Mouse (Mus musculus): ENCODE results near the gene Hapln1. TPM values are rescaled to one million over a fixed set of nuclear protein-coding genes. Genes with fewer than 3 reads are reported as not detected.

Hapln1 gene
- total RNA-seq, 1 experiment: 0.58 TPM

GRCm38 (mm10) chr13:89637012-89637411 lies 97.4 kb downstream of the Hapln1 start:
- TF ChIP-seq MAFK (IDR thresholded peaks at IDR 0.05; ENCODE audit: insufficient read depth, low read depth, low read length): no peak
- TF ChIP-seq ZNF384 (IDR thresholded peaks at IDR 0.05; ENCODE audit: low read depth, low read length): no peak
- no peak for TF ChIP-seq ZC3H11A (IDR thresholded peaks at IDR 0.05; ENCODE audit: borderline replicate concordance, low read depth, low read length)
- no peak for TF ChIP-seq CHD2 (IDR thresholded peaks at IDR 0.05; ENCODE audit: low read depth, low read length)
- no peak for TF ChIP-seq HCFC1 (IDR thresholded peaks at IDR 0.05; ENCODE audit: borderline replicate concordance, insufficient read depth, low read length)
- DNase-seq (ENCODE audit: low read depth, low spot score): no peak
- Histone ChIP-seq H3K27ac (ENCODE audit: insufficient read depth, low read depth, low read length, poor library complexity, severe bottlenecking) (no peak overlapping the region), H3K4me3 (ENCODE audit: insufficient read depth in 1 of 2, low read depth in 1 of 2, low read length in 2 of 2, poor library complexity in 1 of 2, severe bottlenecking in 1 of 2) (no peak overlapping the region), H3K9ac (ENCODE audit: insufficient read depth, low read depth, low read length, poor library complexity, severe bottlenecking) (no peak overlapping the region), H3K9me3 (ENCODE audit: control insufficient read depth, insufficient read depth, low read depth, low read length) (no peaks in the 10 kb centered on the region), H3K4me1 (ENCODE audit: control insufficient read depth in 2 of 2, insufficient read depth in 2 of 2, low read length in 2 of 2, poor library complexity in 1 of 2) (no peaks in the 10 kb centered on the region), H3K36me3 (ENCODE audit: control insufficient read depth, insufficient read depth, low read length, poor library complexity, severe bottlenecking) (no peaks in the 10 kb centered on the region)
- in situ Hi-C loops (cut with MboI; ENCODE audit: low sequenced_read_pairs in 2 of 2, unreplicated experiment in 2 of 2): no loop called here

GRCm38 (mm10) chr13:89645589-89645988 lies 106.0 kb downstream of the Hapln1 start:
- no peak overlapping the region for H3K9ac ChIP-seq (ENCODE audit: insufficient read depth, low read depth, low read length, poor library complexity, severe bottlenecking)
- DNase-seq (ENCODE audit: low read depth, low spot score): no peak
- no peaks in the 10 kb centered on the region for H3K36me3 ChIP-seq (ENCODE audit: control insufficient read depth, insufficient read depth, low read length, poor library complexity, severe bottlenecking)
- in situ Hi-C loops (cut with MboI; ENCODE audit: low sequenced_read_pairs in 2 of 2, unreplicated experiment in 2 of 2): no loop called here
- no peak for TF ChIP-seq ZNF384 (IDR thresholded peaks at IDR 0.05; ENCODE audit: low read depth, low read length)
- no peak for TF ChIP-seq CHD2 (IDR thresholded peaks at IDR 0.05; ENCODE audit: low read depth, low read length)
- TF ChIP-seq HCFC1 (IDR thresholded peaks at IDR 0.05; ENCODE audit: borderline replicate concordance, insufficient read depth, low read length): no peak
- TF ChIP-seq ZC3H11A (IDR thresholded peaks at IDR 0.05; ENCODE audit: borderline replicate concordance, low read depth, low read length): no peak
- TF ChIP-seq MAFK (IDR thresholded peaks at IDR 0.05; ENCODE audit: insufficient read depth, low read depth, low read length): no peak
- H3K27ac ChIP-seq (ENCODE audit: insufficient read depth, low read depth, low read length, poor library complexity, severe bottlenecking): no peak overlapping the region
- no peaks in the 10 kb centered on the region for H3K9me3 ChIP-seq (ENCODE audit: control insufficient read depth, insufficient read depth, low read depth, low read length)
- no peak overlapping the region for H3K4me3 ChIP-seq (ENCODE audit: insufficient read depth in 1 of 2, low read depth in 1 of 2, low read length in 2 of 2, poor library complexity in 1 of 2, severe bottlenecking in 1 of 2)
- H3K4me1 ChIP-seq (ENCODE audit: control insufficient read depth in 2 of 2, insufficient read depth in 2 of 2, low read length in 2 of 2, poor library complexity in 1 of 2): no peaks in the 10 kb centered on the region

GRCm38 (mm10) chr13:89652773-89653172 lies 113.2 kb downstream of the Hapln1 start:
- Histone ChIP-seq H3K9ac (ENCODE audit: insufficient read depth, low read depth, low read length, poor library complexity, severe bottlenecking) (no peak overlapping the region), H3K4me1 (ENCODE audit: control insufficient read depth in 2 of 2, insufficient read depth in 2 of 2, low read length in 2 of 2, poor library complexity in 1 of 2) (no peaks in the 10 kb centered on the region), H3K27ac (ENCODE audit: insufficient read depth, low read depth, low read length, poor library complexity, severe bottlenecking) (no peak overlapping the region), H3K36me3 (ENCODE audit: control insufficient read depth, insufficient read depth, low read length, poor library complexity, severe bottlenecking) (no peaks in the 10 kb centered on the region), H3K9me3 (ENCODE audit: control insufficient read depth, insufficient read depth, low read depth, low read length) (no peaks in the 10 kb centered on the region), H3K4me3 (ENCODE audit: insufficient read depth in 1 of 2, low read depth in 1 of 2, low read length in 2 of 2, poor library complexity in 1 of 2, severe bottlenecking in 1 of 2) (no peak overlapping the region)
- no peak for DNase-seq (ENCODE audit: low read depth, low spot score)
- TF ChIP-seq ZC3H11A (IDR thresholded peaks at IDR 0.05; ENCODE audit: borderline replicate concordance, low read depth, low read length) (no peak), ZNF384 (IDR thresholded peaks at IDR 0.05; ENCODE audit: low read depth, low read length) (no peak), MAFK (IDR thresholded peaks at IDR 0.05; ENCODE audit: insufficient read depth, low read depth, low read length) (no peak), CHD2 (IDR thresholded peaks at IDR 0.05; ENCODE audit: low read depth, low read length) (no peak), HCFC1 (IDR thresholded peaks at IDR 0.05; ENCODE audit: borderline replicate concordance, insufficient read depth, low read length) (no peak)
- in situ Hi-C loops (cut with MboI; ENCODE audit: low sequenced_read_pairs in 2 of 2, unreplicated experiment in 2 of 2): no loop called here

GRCm38 (mm10) chr13:89653279-89653678 lies 113.7 kb downstream of the Hapln1 start:
- Histone ChIP-seq H3K4me3 (ENCODE audit: insufficient read depth in 1 of 2, low read depth in 1 of 2, low read length in 2 of 2, poor library complexity in 1 of 2, severe bottlenecking in 1 of 2) (no peak overlapping the region), H3K27ac (ENCODE audit: insufficient read depth, low read depth, low read length, poor library complexity, severe bottlenecking) (no peak overlapping the region), H3K36me3 (ENCODE audit: control insufficient read depth, insufficient read depth, low read length, poor library complexity, severe bottlenecking) (no peaks in the 10 kb centered on the region), H3K9me3 (ENCODE audit: control insufficient read depth, insufficient read depth, low read depth, low read length) (no peaks in the 10 kb centered on the region), H3K4me1 (ENCODE audit: control insufficient read depth in 2 of 2, insufficient read depth in 2 of 2, low read length in 2 of 2, poor library complexity in 1 of 2) (no peaks in the 10 kb centered on the region), H3K9ac (ENCODE audit: insufficient read depth, low read depth, low read length, poor library complexity, severe bottlenecking) (no peak overlapping the region)
- no peak for DNase-seq (ENCODE audit: low read depth, low spot score)
- in situ Hi-C loops (cut with MboI; ENCODE audit: low sequenced_read_pairs in 2 of 2, unreplicated experiment in 2 of 2): no loop called here
- TF ChIP-seq CHD2 (IDR thresholded peaks at IDR 0.05; ENCODE audit: low read depth, low read length) (no peak), MAFK (IDR thresholded peaks at IDR 0.05; ENCODE audit: insufficient read depth, low read depth, low read length) (no peak), ZNF384 (IDR thresholded peaks at IDR 0.05; ENCODE audit: low read depth, low read length) (no peak), ZC3H11A (IDR thresholded peaks at IDR 0.05; ENCODE audit: borderline replicate concordance, low read depth, low read length) (no peak), HCFC1 (IDR thresholded peaks at IDR 0.05; ENCODE audit: borderline replicate concordance, insufficient read depth, low read length) (no peak)

- TF ChIP-seq HCFC1 (IDR thresholded peaks at IDR 0.05; ENCODE audit: borderline replicate concordance, insufficient read depth, low read length): no peak
- no peak for TF ChIP-seq ZNF384 (IDR thresholded peaks at IDR 0.05; ENCODE audit: low read depth, low read length)
- TF ChIP-seq CHD2 (IDR thresholded peaks at IDR 0.05; ENCODE audit: low read depth, low read length): no peak
- TF ChIP-seq MAFK (IDR thresholded peaks at IDR 0.05; ENCODE audit: insufficient read depth, low read depth, low read length): no peak
- no peak for TF ChIP-seq ZC3H11A (IDR thresholded peaks at IDR 0.05; ENCODE audit: borderline replicate concordance, low read depth, low read length)
- no peak overlapping the region for H3K27ac ChIP-seq (ENCODE audit: insufficient read depth, low read depth, low read length, poor library complexity, severe bottlenecking)
- H3K36me3 ChIP-seq (ENCODE audit: control insufficient read depth, insufficient read depth, low read length, poor library complexity, severe bottlenecking): no peaks in the 10 kb centered on the region
- H3K4me1 ChIP-seq (ENCODE audit: control insufficient read depth in 2 of 2, insufficient read depth in 2 of 2, low read length in 2 of 2, poor library complexity in 1 of 2): peaks cover 0 to 6% of the 10 kb centered on the region in 2 experiments; a peak in 2 of 4 replicates
- DNase-seq (ENCODE audit: low read depth, low spot score): no peak
- no peak overlapping the region for H3K4me3 ChIP-seq (ENCODE audit: insufficient read depth in 1 of 2, low read depth in 1 of 2, low read length in 2 of 2, poor library complexity in 1 of 2, severe bottlenecking in 1 of 2)
- in situ Hi-C loops (cut with MboI; ENCODE audit: low sequenced_read_pairs in 2 of 2, unreplicated experiment in 2 of 2): no loop called here
- no peak overlapping the region for H3K9ac ChIP-seq (ENCODE audit: insufficient read depth, low read depth, low read length, poor library complexity, severe bottlenecking)
- H3K9me3 ChIP-seq (ENCODE audit: control insufficient read depth, insufficient read depth, low read depth, low read length): no peaks in the 10 kb centered on the region
Observed at GRCm38 (mm10) chr13:89657046-89657445, 117.5 kb downstream of the Hapln1 start.

Measured in ES-E14 (cell line).